Mouse (Mus musculus) liver, embryonic 14.5 days (tissue): ENCODE data around the gene Fgf15. TPM values are rescaled to one million over a fixed set of nuclear protein-coding genes. Genes with fewer than 3 reads are reported as not detected.
A peak's percentile ranks its signal among the peaks of the same experiment; 100 is the strongest.

Experiments
- ATAC-seq: fragments of 200-750 bp; cut with Nextera tagmentation; 2 replicates; pipeline ENCODE4 v1.8.0; 2017; ENCODE audit warnings: moderate number of reproducible peaks, mild to moderate bottlenecking, moderate library complexity; ENCODE audit not compliant: insufficient read depth
- DNase-seq, 3 experiments: peaks; one replicate each; pipeline ENCODE4 v3.0.0-alpha.2; 2012 to 2013; ENCODE audit warnings: low read depth in 3 of 3, low spot score in 3 of 3
- H3K27ac ChIP-seq: fragments of 300-500 bp; sonication (generic); 2 replicates; pipeline ENCODE4 v1.5.1; 2014; ENCODE audit warnings: moderate library complexity, mild to moderate bottlenecking, control low read depth, inconsistent platforms
- H3K27me3 ChIP-seq: fragments of 300-500 bp; sonication (generic); 2 replicates; pipeline ENCODE4 v1.6.1; 2014; ENCODE audit warnings: mild to moderate bottlenecking, low read length, moderate library complexity; ENCODE audit not compliant: control insufficient read depth, insufficient read depth
- H3K36me3 ChIP-seq: fragments of 300-500 bp; sonication (generic); replicated peaks from 2 replicates; pipeline ENCODE4 v1.6.1; 2014; ENCODE audit warnings: low read depth; ENCODE audit not compliant: control insufficient read depth, insufficient read depth
- H3K4me1 ChIP-seq, 2 experiments: fragments of 200-500 bp in 1 of 2; fragments of 300-500 bp in 1 of 2; sonication (generic) in 1 of 2; replicated peaks; 2 replicates each; pipeline ENCODE4 v1.6.1; 2012 to 2014; ENCODE audit warnings: antibody characterized with exemption in 1 of 2, inconsistent platforms in 1 of 2, low read length in 1 of 2; ENCODE audit not compliant: control insufficient read depth in 2 of 2, insufficient read depth in 2 of 2
- H3K4me2 ChIP-seq: fragments of 300-500 bp; sonication (generic); 2 replicates; pipeline ENCODE4 v1.6.1; 2014; ENCODE audit warnings: low read depth, mild to moderate bottlenecking, control low read depth, moderate library complexity
- H3K4me3 ChIP-seq, 2 experiments: fragments of 200-500 bp in 1 of 2; fragments of 300-500 bp in 1 of 2; sonication (generic) in 1 of 2; 2 replicates each; pipeline ENCODE4 v1.5.1; 2012 to 2014; ENCODE audit warnings: low read depth in 2 of 2, low read length in 2 of 2, mild to moderate bottlenecking in 2 of 2, control low read depth in 1 of 2, inconsistent platforms in 1 of 2, moderate library complexity in 1 of 2; ENCODE audit not compliant: insufficient read depth in 1 of 2
- H3K9ac ChIP-seq: fragments of 300-500 bp; sonication (generic); replicated peaks from 2 replicates; pipeline ENCODE4 v1.6.1; 2014; ENCODE audit warnings: mild to moderate bottlenecking, control low read depth, moderate library complexity
- H3K9me3 ChIP-seq: fragments of 300-500 bp; sonication (generic); 2 replicates; pipeline ENCODE4 v1.6.1; 2016; ENCODE audit warnings: low read length, mixed read lengths; ENCODE audit not compliant: control insufficient read depth
- CTCF ChIP-seq: IDR thresholded peaks from 2 replicates; pipeline ENCODE4 v1.5.1; 2016; ENCODE audit warnings: antibody characterized with exemption, low read depth, control low read depth
- EP300 ChIP-seq: IDR thresholded peaks from 2 replicates; pipeline ENCODE4 v1.6.1; 2016; ENCODE audit warnings: antibody characterized with exemption, low read depth
- WGBS: fragments of 180-500 bp; shearing (Covaris S2); extraction: QIAGEN DNeasy Blood & Tissue Kit; methylation state at CpG from one replicate; pipeline ENCODE4 v1.1.7; 2014; ENCODE audit not compliant: insufficient replicate concordance; 5-methylcytosine and 5-hydroxymethylcytosine counted together
- polyA plus RNA-seq, 2 experiments: library from polyadenylated mRNA; depleted of rRNA in 1 of 2; stranded (reverse) in 1 of 2; unstranded in 1 of 2; fragments of >200 nt; fragmentation: Nextera tagmentation in 1 of 2; extraction: Ambion mirVana in 1 of 2; gene quantifications; 2 replicates each; pipeline versions ENCODE4 v1.2.1 to v1.2.3; 2012 to 2014

The Fgf15 gene
- polyA plus RNA-seq, 2 experiments: 0.02 TPM; not detected in 1

DNA sequence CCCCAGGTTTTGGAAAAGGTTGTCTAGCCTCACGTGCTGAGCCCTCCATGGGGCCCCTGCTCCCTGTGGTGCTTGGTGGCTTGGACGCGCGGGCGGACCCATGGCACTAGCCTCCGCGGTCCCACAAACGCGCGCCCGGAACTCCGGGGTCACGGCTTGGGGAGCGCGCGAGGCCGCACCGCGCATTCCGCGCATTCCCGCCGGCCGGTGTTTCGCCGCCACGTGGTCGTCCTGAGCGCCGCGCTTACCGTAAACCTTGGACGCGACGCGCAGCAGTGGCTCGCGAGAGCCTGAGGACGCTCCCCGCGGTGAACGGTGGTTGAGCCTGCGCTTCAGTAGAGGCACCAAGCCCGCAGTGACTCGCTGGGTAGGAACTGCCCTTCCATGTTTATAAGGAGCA, 46.9 kb downstream of the Fgf15 start:
- no peak overlapping the region for H3K27ac ChIP-seq
- H3K9ac ChIP-seq: no peak overlapping the region
- H3K9me3 ChIP-seq: no peaks in the 10 kb centered on the region
- H3K4me2 ChIP-seq: peak overlapping the region; percentile 58
- TF ChIP-seq CTCF (peak; percentile 32; the same call in 1 of the 2 replicates), EP300 (no peak)
- H3K4me3 ChIP-seq: peak overlapping the region; percentile 21 to 26; a peak in 3 of 4 replicates
- peaks cover 0 to 3% of the 10 kb centered on the region in 2 experiments; a peak in 2 of 4 replicates for H3K4me1 ChIP-seq
- no peaks in the 10 kb centered on the region for H3K36me3 ChIP-seq
- ATAC-seq: peak; percentile 30; the same call in 1 of the 2 replicates
- H3K27me3 ChIP-seq: peaks cover 50% of the 10 kb centered on the region
- WGBS: under 1% methylated on average over 45 of the region's 45 CpGs
- peak; percentile 25 to 36 (median 29) for DNase-seq

Other genes with a start within 250 kb of the Fgf15 start
- gene Ano1, start 144.6 kb upstream of the Fgf15 start, polyA plus RNA-seq (2012; rRNA removed): 1.5 and 1.6 TPM in 2 replicates
- gene Ano1, start 144.6 kb upstream of the Fgf15 start, polyA plus RNA-seq (2014; fragmentation: Nextera tagmentation; extraction: Ambion mirVana): 1.4 and 2.1 TPM in 2 replicates
- gene Fgf3, start 58.4 kb upstream of the Fgf15 start, polyA plus RNA-seq (2012; rRNA removed): 0.10 TPM in 2 replicates
- gene Fgf3, start 58.4 kb upstream of the Fgf15 start, polyA plus RNA-seq (2014; fragmentation: Nextera tagmentation; extraction: Ambion mirVana): 0.10 and 0.13 TPM in 2 replicates
- gene Fgf4, start 49.2 kb upstream of the Fgf15 start, polyA plus RNA-seq (2012; rRNA removed): not detected in 2 replicates
- not detected in 2 replicates for gene Fgf4, start 49.2 kb upstream of the Fgf15 start, polyA plus RNA-seq (2014; fragmentation: Nextera tagmentation; extraction: Ambion mirVana)
- gene LTO1, start 18.6 kb downstream of the Fgf15 start, polyA plus RNA-seq (2012; rRNA removed): 6.9 and 11.7 TPM in 2 replicates
- 6.4 and 6.7 TPM in 2 replicates for gene LTO1, start 18.6 kb downstream of the Fgf15 start, polyA plus RNA-seq (2014; fragmentation: Nextera tagmentation; extraction: Ambion mirVana)
- gene Ccnd1, start 43.4 kb downstream of the Fgf15 start, polyA plus RNA-seq (2012; rRNA removed): 14.6 and 16.7 TPM in 2 replicates
- 25.4 and 27.7 TPM in 2 replicates for gene Ccnd1, start 43.4 kb downstream of the Fgf15 start, polyA plus RNA-seq (2014; fragmentation: Nextera tagmentation; extraction: Ambion mirVana)